Mouse (Mus musculus): ENCODE measurements around the gene Tmem174.

GRCm38 (mm10) chr13:98624506-98624905 lies 12.7 kb downstream of the Tmem174 start:
- TF ChIP-seq ZC3H11A (IDR thresholded peaks at IDR 0.05; ENCODE audit: borderline replicate concordance, low read depth, low read length) (no peak), CHD2 (IDR thresholded peaks at IDR 0.05; ENCODE audit: low read depth, low read length) (no peak), HCFC1 (IDR thresholded peaks at IDR 0.05; ENCODE audit: borderline replicate concordance, insufficient read depth, low read length) (no peak), MAFK (IDR thresholded peaks at IDR 0.05; ENCODE audit: insufficient read depth, low read depth, low read length) (no peak)
